Mouse (Mus musculus): ENCODE measurements around the gene Ctcfl.

GRCm38 (mm10) chr2:173159354-173160311 lies 40.3 kb upstream of the Ctcfl start:
- TF ChIP-seq POLR2A (IDR thresholded peaks at IDR 0.05; ENCODE audit: low read depth, low read length) (peak; percentile 42), CTCF (conservative IDR thresholded peaks at IDR 0.05; ENCODE audit: insufficient read depth, insufficient read length, low read depth, low read length) (peak; percentile 82)

Data from kidney, adult 2 months (tissue).